Mouse (Mus musculus): ENCODE results near the gene Tor1aip2.

Tor1aip2 gene

GRCm38 (mm10) chr1:156035269-156035929 lies at the start of gene Tor1aip2:
Gene Tor1aip2, plus strand, starts transcription at chr1:156035403.
- DNase-seq: peak; percentile 83 to 87

GRCm38 (mm10) chr1:155987625-155988024 lies 47.6 kb upstream of the Tor1aip2 start:
- DNase-seq: no peak

- DNase-seq: peak; percentile 38 to 60
Observed at GRCm38 (mm10) chr1:155989387-155989786, 45.8 kb upstream of the Tor1aip2 start.

GRCm38 (mm10) chr1:155990391-155990790 lies 44.8 kb upstream of the Tor1aip2 start:
- no peak for DNase-seq

DNA sequence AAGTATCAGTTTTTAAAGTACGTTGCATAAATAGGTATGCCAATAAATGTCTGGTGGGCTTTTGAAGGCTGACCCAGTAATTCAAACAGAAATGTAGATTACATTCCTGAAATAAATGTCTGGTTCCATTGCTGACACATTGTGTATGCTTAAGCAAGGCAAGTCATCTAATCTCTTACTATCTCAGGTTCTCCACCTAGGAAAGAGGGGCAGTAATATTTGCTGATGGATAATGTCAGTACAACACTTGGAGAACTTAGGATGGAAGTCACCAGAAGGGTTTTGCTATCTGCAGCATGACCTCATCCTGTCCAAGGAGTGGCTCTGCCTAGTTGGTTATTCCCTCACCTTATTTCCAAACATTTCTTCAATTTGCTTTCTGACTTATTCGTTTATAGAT lies 40.7 kb upstream of the Tor1aip2 start:
- DNase-seq: no peak

DNA sequence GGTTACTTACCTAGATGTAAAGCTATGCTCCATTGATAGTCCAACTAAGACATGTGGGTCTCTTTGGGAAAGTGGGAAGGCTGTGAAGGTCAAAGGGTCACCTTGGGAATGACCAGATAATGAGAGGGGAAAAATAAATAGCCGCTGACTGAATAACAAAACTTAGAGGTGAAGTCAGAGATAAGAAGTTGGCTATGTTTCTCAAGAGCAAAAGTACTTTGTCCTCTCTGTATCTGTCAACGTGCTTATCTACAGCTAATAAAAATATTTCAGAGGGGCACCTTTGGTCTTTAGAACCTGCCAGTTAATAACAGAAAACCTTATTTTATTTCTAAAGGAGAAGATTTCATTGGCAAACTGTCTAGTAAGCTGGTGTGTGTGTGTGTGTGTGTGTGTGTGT lies 39.6 kb upstream of the Tor1aip2 start:
- DNase-seq: no peak

DNA sequence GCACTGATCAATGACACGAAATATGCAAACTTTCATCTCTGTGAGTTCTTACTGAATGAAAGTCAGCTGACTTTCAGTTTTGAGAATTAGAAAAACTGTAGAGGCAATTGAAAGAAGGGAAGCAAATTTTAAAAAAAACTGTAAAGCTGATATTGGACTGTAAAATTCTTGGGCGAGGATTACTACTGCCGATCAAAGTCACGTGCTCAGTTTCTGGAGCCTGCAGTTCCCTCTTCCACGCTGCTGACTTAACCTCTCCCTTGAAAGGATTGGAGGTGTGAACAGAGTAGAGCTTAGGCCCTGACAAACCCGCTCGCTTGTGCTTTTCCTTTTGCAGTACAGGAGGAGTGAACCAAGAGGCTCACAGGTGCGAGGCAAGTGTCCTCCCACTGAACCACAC lies 32.8 kb upstream of the Tor1aip2 start:
- no peak for DNase-seq

- peak; percentile 5 to 20 for DNase-seq
Observed at GRCm38 (mm10) chr1:156003201-156003935, 31.8 kb upstream of the Tor1aip2 start.

DNA sequence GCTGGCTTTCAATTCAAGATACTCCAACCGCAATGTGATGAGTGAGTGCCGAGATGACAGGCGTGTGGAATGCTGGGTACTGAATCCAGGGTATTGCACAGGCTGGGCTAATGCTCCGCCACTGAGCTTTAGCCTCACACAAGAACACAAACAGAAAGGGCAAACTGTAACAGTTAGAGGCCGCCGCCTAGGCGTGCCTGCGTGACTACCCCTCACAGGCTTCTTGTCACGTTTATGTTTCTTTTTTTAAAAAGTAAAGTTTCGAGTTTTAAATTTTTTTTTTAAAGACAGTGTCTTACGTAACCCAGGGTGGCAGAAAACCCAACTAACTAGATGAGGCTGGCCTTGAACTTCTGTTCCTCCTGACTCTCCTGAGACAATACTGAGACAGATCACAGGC lies 29.3 kb upstream of the Tor1aip2 start:
- no peak for DNase-seq

DNA sequence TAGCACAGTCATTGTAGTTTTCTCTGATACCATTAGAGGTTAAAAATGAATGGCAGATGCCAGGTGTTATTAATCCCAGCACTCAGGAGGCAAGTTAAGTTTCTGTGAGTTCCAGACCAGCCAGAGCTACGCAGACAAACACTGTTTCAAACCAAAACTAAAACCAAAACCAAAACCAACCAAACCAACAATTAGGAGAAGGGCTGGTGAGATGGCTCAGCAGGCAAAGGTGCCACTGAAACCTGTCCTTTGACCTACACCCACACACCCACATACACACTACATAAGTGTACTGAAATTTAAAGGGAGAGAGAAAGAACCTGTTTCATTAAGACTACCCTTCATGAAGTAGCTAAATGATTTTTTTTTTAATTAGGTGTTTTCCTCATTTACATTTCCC lies 26.2 kb upstream of the Tor1aip2 start:
- no peak for DNase-seq

DNA sequence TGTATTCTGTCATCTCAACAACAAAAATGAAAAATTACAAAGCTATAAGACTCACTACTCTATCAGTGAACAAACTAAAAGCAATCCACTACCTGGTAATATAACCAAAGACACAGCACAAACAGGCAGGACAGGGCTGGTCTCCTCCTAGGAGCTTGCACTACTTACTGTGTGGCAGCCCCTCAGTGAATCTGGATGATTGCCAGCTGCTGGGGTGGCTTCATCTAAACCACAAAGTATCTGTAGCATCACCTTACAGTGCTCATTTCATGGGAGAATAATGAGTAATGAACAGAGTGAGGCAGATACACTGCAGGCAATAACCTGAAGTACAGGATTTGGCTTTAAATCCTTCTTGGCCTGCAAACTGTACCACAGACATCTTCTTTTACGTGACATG lies 15.4 kb upstream of the Tor1aip2 start:
- DNase-seq: no peak

DNA sequence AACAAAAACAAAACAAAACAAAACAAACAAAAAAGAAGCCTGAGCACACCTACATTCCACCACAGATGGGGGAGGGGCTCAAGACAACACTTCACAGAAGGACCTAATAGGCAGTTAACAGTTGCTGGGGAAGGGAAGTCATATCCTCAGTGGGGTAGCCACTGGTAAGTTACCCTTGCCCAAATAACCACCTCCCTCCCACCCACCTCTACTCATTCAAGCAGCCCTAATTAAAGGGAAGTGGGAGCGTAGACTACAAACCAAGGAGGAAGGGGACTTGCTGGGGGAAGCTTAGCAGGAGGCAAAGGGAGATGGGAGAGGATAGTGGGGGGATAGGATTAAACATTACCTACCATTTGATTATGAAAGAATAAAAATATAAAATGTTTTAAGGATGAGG lies 14.8 kb upstream of the Tor1aip2 start:
- no peak for DNase-seq

GRCm38 (mm10) chr1:156024831-156025503 lies 10.2 kb upstream of the Tor1aip2 start:
- no peak for DNase-seq

DNA sequence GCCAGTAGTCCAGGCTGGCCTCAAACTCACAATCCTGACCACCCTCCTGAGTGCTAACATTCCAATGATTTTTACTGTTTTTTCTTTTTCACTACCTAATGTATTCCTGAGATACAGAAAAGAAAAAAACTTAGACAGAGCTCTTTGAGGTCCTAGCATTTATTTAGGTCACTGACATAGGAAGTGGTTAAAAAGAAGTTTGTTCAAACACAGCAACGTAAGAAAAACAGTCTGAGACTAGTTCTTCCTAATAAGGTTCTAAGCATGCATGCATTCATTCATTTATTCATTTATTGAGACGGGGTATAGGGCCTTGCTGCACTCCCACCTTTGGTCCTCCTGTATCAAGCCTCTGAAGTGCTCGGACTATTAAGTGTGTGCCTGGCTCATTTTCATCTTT lies 7.4 kb upstream of the Tor1aip2 start:
- no peak for DNase-seq

GRCm38 (mm10) chr1:156028340-156028975 lies 6.7 kb upstream of the Tor1aip2 start:
- no peak for DNase-seq

DNA sequence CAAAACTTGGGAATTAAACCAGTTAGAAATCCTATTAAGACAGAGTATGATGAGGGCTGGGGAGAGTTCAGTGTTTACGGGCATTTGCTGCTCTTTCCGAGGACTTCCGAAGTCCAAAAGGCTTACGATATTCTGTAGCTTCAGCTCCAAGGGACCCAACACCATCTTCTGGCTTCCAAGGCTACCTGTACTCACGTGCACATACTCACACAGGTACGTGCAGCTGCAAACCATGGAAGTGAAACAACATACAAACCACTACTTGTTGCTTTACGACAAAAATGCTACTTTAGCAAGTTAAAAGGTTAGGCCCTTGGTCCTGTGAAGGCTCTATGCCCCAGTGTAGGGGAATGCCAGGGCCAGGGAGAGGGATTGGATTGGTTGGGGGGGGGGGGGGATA lies 1.3 kb upstream of the Tor1aip2 start:
- no peak for DNase-seq

DNA sequence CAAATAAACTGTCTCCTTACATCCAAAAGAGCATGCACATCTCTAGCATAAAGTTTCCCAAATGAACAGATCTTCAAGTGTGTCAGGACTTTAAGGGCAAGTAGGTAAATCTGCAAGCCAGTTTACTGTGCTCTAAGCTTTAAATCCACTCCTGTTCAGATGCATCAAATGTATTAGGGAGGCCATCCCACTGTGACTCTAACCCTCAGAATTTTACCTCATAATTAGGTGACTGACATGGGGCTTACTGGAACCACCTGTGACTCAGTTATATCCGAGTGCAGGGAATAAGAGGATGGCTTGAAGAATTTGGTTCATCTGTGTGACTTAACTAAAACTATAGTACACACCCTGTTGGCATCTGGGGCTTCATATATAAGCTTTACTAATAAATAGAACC lies 542 bp upstream of the Tor1aip2 start:
- DNase-seq: no peak

GRCm38 (mm10) chr1:156035930-156036737 lies 931 bp downstream of the Tor1aip2 start, which contains the start of gene Tor1aip1:
Gene Tor1aip1, minus strand, starts transcription at chr1:156036480.
- DNase-seq: peak; percentile 99 to 100

- DNase-seq: peak in 1 of 2 experiments; percentile 9
Observed at GRCm38 (mm10) chr1:156037144-156037583, 2.0 kb downstream of the Tor1aip2 start.

DNA sequence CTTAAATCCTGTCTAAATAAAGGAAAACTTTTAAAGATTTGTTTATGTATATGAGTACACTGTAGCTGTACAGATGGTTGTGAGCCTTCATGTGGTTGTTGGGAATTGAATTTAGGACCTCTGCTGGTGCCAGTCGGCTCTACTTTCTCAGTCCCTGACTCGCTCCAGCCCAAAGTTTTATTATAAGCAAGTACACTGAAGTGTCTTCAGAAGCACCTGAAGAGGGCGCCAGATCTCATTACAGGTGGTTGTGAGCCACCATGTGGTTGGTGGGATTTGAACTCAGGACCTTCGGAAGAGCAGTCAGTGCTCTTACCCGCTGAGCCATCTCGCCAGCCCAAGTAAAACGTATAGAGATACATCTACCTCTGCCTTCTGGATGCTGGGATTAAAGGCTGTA lies 4.8 kb downstream of the Tor1aip2 start:
- DNase-seq: peak in 1 of 2 experiments; percentile 7

DNA sequence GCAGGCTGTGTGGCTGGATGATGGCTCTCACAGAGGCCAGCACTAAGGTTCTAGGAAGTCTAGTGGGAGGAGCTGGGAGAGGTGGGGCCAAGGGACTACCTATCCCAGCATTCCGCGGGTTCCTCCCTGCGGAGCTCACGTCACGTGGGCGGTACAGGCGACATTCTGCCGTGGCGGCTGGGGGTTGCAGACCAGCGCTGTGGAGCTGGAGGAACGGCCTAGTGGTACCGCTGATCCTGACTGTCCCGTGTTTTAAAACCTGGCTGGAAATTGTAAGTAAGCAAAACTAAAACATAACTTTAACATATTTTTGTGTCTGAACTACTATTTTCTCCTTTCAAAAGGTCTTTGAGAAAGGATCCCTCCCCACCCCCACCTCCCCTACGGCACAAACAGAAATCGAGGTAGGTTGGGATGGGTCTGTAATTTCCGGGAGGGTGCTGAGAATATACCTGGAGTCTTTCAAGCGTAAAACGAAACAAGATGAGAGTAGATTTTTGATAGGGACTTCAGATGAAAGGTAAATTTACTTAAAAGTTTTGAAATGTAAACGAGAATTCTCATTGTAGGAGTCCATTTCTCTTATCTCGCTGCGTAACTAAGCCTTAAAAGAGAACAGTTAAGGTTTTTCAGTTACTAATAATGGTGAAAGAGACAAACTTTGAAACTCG lies 5.7 kb downstream of the Tor1aip2 start:
- peak; percentile 93 for DNase-seq
